Mouse (Mus musculus): ENCODE data around the gene Ttc3. TPM values are rescaled to one million over a fixed set of nuclear protein-coding genes. Genes with fewer than 3 reads are reported as not detected.
A peak's percentile ranks its signal among the peaks of the same experiment; 100 is the strongest.

Ttc3 gene
- polyA plus RNA-seq (2014; fragmentation: Nextera tagmentation; extraction: Ambion mirVana): 1,054 and 1,085 TPM in 2 replicates

- peak within 1 kb of the TSS; percentile 99 for H3K27ac ChIP-seq
- H3K27me3 ChIP-seq (ENCODE audit: control insufficient read depth, insufficient read depth, low read length): no peaks in the 10 kb centered on the region
- under 1% methylated on average over 70 of the region's 79 CpGs for WGBS
- peaks cover under 1% of the 10 kb centered on the region for H3K36me3 ChIP-seq (replicated peaks; ENCODE audit: control insufficient read depth, insufficient read depth)
- H3K4me1 ChIP-seq (replicated peaks; ENCODE audit: control insufficient read depth, insufficient read depth, low read length): peaks cover 39% of the 10 kb centered on the region
- H3K4me3 ChIP-seq (replicated peaks; ENCODE audit: low read length): peak within 1 kb of the TSS; percentile 97
- peak within 1 kb of the TSS; percentile 84 for H3K4me2 ChIP-seq (replicated peaks)
- no peaks in the 10 kb centered on the region for H3K9me3 ChIP-seq (ENCODE audit: control insufficient read depth, low read length)
- peak within 1 kb of the TSS; percentile 100 for H3K9ac ChIP-seq
- peak; percentile 83 for ATAC-seq (ENCODE audit: low FRiP score)
- peak; percentile 100 for DNase-seq (ENCODE audit: low spot score)
Measured at GRCm38 (mm10) chr16:94370173-94370914, at the start of gene Ttc3. Gene Ttc3 (plus strand): TSS chr16:94370618.

- Histone ChIP-seq H3K36me3 (replicated peaks; ENCODE audit: control insufficient read depth, insufficient read depth) (no peaks in the 10 kb centered on the region), H3K27ac (no peak overlapping the region), H3K4me3 (replicated peaks; ENCODE audit: low read length) (no peak overlapping the region), H3K27me3 (ENCODE audit: control insufficient read depth, insufficient read depth, low read length) (peaks cover 25% of the 10 kb centered on the region), H3K4me1 (replicated peaks; ENCODE audit: control insufficient read depth, insufficient read depth, low read length) (peaks cover 13% of the 10 kb centered on the region), H3K9ac (no peak overlapping the region), H3K9me3 (ENCODE audit: control insufficient read depth, low read length) (no peaks in the 10 kb centered on the region), H3K4me2 (replicated peaks) (no peak overlapping the region)
- WGBS: 71% methylated on average over 5 of the region's 5 CpGs
- ATAC-seq (ENCODE audit: low FRiP score): no peak
- no peak for DNase-seq (ENCODE audit: low spot score)
Measured at GRCm38 (mm10) chr16:94323681-94324080, 46.7 kb upstream of the Ttc3 start.

- Histone ChIP-seq H3K4me2 (replicated peaks) (no peak overlapping the region), H3K4me3 (replicated peaks; ENCODE audit: low read length) (no peak overlapping the region), H3K36me3 (replicated peaks; ENCODE audit: control insufficient read depth, insufficient read depth) (no peaks in the 10 kb centered on the region), H3K4me1 (replicated peaks; ENCODE audit: control insufficient read depth, insufficient read depth, low read length) (peaks cover 25% of the 10 kb centered on the region), H3K27ac (no peak overlapping the region), H3K27me3 (ENCODE audit: control insufficient read depth, insufficient read depth, low read length) (peaks cover 30% of the 10 kb centered on the region), H3K9me3 (ENCODE audit: control insufficient read depth, low read length) (no peaks in the 10 kb centered on the region), H3K9ac (no peak overlapping the region)
- 87% methylated on average over 3 of the region's 3 CpGs for WGBS
- DNase-seq (ENCODE audit: low spot score) (no peak), ATAC-seq (ENCODE audit: low FRiP score) (no peak)
Measured at GRCm38 (mm10) chr16:94326008-94326407, 44.4 kb upstream of the Ttc3 start.

GRCm38 (mm10) chr16:94327781-94328711, 42.4 kb upstream of the Ttc3 start, which contains the start of gene Ripply3:
Gene Ripply3 (plus strand): TSS chr16:94328420.
- H3K4me3 ChIP-seq (replicated peaks; ENCODE audit: low read length): peak within 1 kb of the TSS; percentile 32
- H3K27ac ChIP-seq: no peak within 1 kb of the TSS
- 1% methylated on average over 63 of the region's 63 CpGs for WGBS
- peaks cover 25% of the 10 kb centered on the region for H3K4me1 ChIP-seq (replicated peaks; ENCODE audit: control insufficient read depth, insufficient read depth, low read length)
- no peak for DNase-seq (ENCODE audit: low spot score)
- no peaks in the 10 kb centered on the region for H3K36me3 ChIP-seq (replicated peaks; ENCODE audit: control insufficient read depth, insufficient read depth)
- peak within 1 kb of the TSS; percentile 47 for H3K9ac ChIP-seq
- H3K9me3 ChIP-seq (ENCODE audit: control insufficient read depth, low read length): no peaks in the 10 kb centered on the region
- peak within 1 kb of the TSS; percentile 58 for H3K4me2 ChIP-seq (replicated peaks)
- H3K27me3 ChIP-seq (ENCODE audit: control insufficient read depth, insufficient read depth, low read length): peaks cover 30% of the 10 kb centered on the region
- ATAC-seq (ENCODE audit: low FRiP score): 0 out of 2 replicates have a peak, but pooled peaks have one; percentile 21

- no peak for ATAC-seq (ENCODE audit: low FRiP score)
- H3K36me3 ChIP-seq (replicated peaks; ENCODE audit: control insufficient read depth, insufficient read depth): no peaks in the 10 kb centered on the region
- H3K4me3 ChIP-seq (replicated peaks; ENCODE audit: low read length): no peak overlapping the region
- H3K27ac ChIP-seq: no peak overlapping the region
- peaks cover 30% of the 10 kb centered on the region for H3K27me3 ChIP-seq (ENCODE audit: control insufficient read depth, insufficient read depth, low read length)
- no peaks in the 10 kb centered on the region for H3K9me3 ChIP-seq (ENCODE audit: control insufficient read depth, low read length)
- peak overlapping the region; percentile 58 for H3K4me2 ChIP-seq (replicated peaks)
- H3K9ac ChIP-seq: peak overlapping the region; percentile 47; the same call in 1 of the 2 replicates
- WGBS: 7% methylated on average over 25 of the region's 25 CpGs
- H3K4me1 ChIP-seq (replicated peaks; ENCODE audit: control insufficient read depth, insufficient read depth, low read length): peaks cover 25% of the 10 kb centered on the region
- no peak for DNase-seq (ENCODE audit: low spot score)
Measured at GRCm38 (mm10) chr16:94328881-94329867, 41.2 kb upstream of the Ttc3 start.

- Histone ChIP-seq H3K4me2 (replicated peaks) (no peak overlapping the region), H3K9me3 (ENCODE audit: control insufficient read depth, low read length) (no peaks in the 10 kb centered on the region), H3K4me3 (replicated peaks; ENCODE audit: low read length) (no peak overlapping the region), H3K36me3 (replicated peaks; ENCODE audit: control insufficient read depth, insufficient read depth) (no peaks in the 10 kb centered on the region), H3K27me3 (ENCODE audit: control insufficient read depth, insufficient read depth, low read length) (peaks cover 25% of the 10 kb centered on the region), H3K9ac (no peak overlapping the region), H3K4me1 (replicated peaks; ENCODE audit: control insufficient read depth, insufficient read depth, low read length) (peaks cover 25% of the 10 kb centered on the region), H3K27ac (no peak overlapping the region; the same call in 1 of the 2 replicates)
- no peak for DNase-seq (ENCODE audit: low spot score)
- 50% methylated on average over 5 of the region's 5 CpGs for WGBS
- ATAC-seq (ENCODE audit: low FRiP score): no peak
Measured at GRCm38 (mm10) chr16:94330429-94330828, 40.0 kb upstream of the Ttc3 start.

GRCm38 (mm10) chr16:94331233-94331885, 39.1 kb upstream of the Ttc3 start:
- 81% methylated on average over 9 of the region's 9 CpGs for WGBS
- DNase-seq (ENCODE audit: low spot score): no peak
- Histone ChIP-seq H3K4me1 (replicated peaks; ENCODE audit: control insufficient read depth, insufficient read depth, low read length) (peaks cover 25% of the 10 kb centered on the region), H3K9me3 (ENCODE audit: control insufficient read depth, low read length) (no peaks in the 10 kb centered on the region), H3K36me3 (replicated peaks; ENCODE audit: control insufficient read depth, insufficient read depth) (no peaks in the 10 kb centered on the region), H3K4me2 (replicated peaks) (no peak overlapping the region), H3K27me3 (ENCODE audit: control insufficient read depth, insufficient read depth, low read length) (peaks cover 25% of the 10 kb centered on the region), H3K27ac (no peak overlapping the region), H3K9ac (no peak overlapping the region), H3K4me3 (replicated peaks; ENCODE audit: low read length) (no peak overlapping the region)
- ATAC-seq (ENCODE audit: low FRiP score): no peak

GRCm38 (mm10) chr16:94331886-94332252, 38.5 kb upstream of the Ttc3 start:
- H3K27me3 ChIP-seq (ENCODE audit: control insufficient read depth, insufficient read depth, low read length): peaks cover 21% of the 10 kb centered on the region
- no peak overlapping the region for H3K4me2 ChIP-seq (replicated peaks)
- no peak overlapping the region for H3K27ac ChIP-seq
- no peak for ATAC-seq (ENCODE audit: low FRiP score)
- no peaks in the 10 kb centered on the region for H3K36me3 ChIP-seq (replicated peaks; ENCODE audit: control insufficient read depth, insufficient read depth)
- DNase-seq (ENCODE audit: low spot score): no peak
- 60% methylated on average over 5 of the region's 5 CpGs for WGBS
- H3K4me3 ChIP-seq (replicated peaks; ENCODE audit: low read length): no peak overlapping the region
- no peak overlapping the region for H3K9ac ChIP-seq
- H3K9me3 ChIP-seq (ENCODE audit: control insufficient read depth, low read length): no peaks in the 10 kb centered on the region
- H3K4me1 ChIP-seq (replicated peaks; ENCODE audit: control insufficient read depth, insufficient read depth, low read length): peaks cover 25% of the 10 kb centered on the region
